In genomic region chr5:138965590-138965989, GRCm38 (mm10) we compare ENCODE assay signal across 15 mouse cellular contexts. TPM values are rescaled to one million over a fixed set of nuclear protein-coding genes. Genes with fewer than 3 reads are reported as not detected.
DNase-seq lines count a peak whose midpoint lies in the region; ATAC-seq and TF ChIP-seq lines count a peak whose summit lies in the region.
"Had no signal": no experiment of that assay in that cellular context is flagged by ENCODE, and none has a peak within 500 bp of the region (broad histone marks: within the 10 kb centered on the region; RNA-seq: fewer than 3 reads in every experiment).

No protein-coding gene starts in this region.

- H3K27ac ChIP-seq in heart, embryonic 12.5 days (ENCODE audit: poor library complexity, severe bottlenecking), result no peak overlapping the region
- no peak overlapping the region for H3K27ac ChIP-seq in kidney, adult 2 months (ENCODE audit: insufficient read depth, low read depth, low read length)
- H3K27ac ChIP-seq in midbrain, embryonic 15.5 days, result peak overlapping the region; percentile 63
- H3K27ac ChIP-seq: liver, embryonic 12.5 days; midbrain, embryonic 12.5 days; neural tube, embryonic 12.5 days had no signal

- no peak for TF ChIP-seq CTCF in kidney, adult 2 months (conservative IDR thresholded peaks at IDR 0.05; ENCODE audit: insufficient read depth, insufficient read length, low read depth, low read length)

- H3K9me3 ChIP-seq in heart, embryonic 12.5 days (replicated peaks), result no peaks in the 10 kb centered on the region
- H3K9me3 ChIP-seq in midbrain, embryonic 15.5 days, result no peaks in the 10 kb centered on the region
- H3K9me3 ChIP-seq: embryonic facial prominence, embryonic 13.5 days; liver, embryonic 12.5 days; midbrain, embryonic 12.5 days; neural tube, embryonic 12.5 days had no signal

- no peak for ATAC-seq in heart, embryonic 12.5 days (ENCODE audit: insufficient number of reproducible peaks, low FRiP score)
- ATAC-seq in midbrain, embryonic 15.5 days (replicated peaks), result peak; percentile 56
- ATAC-seq: liver, embryonic 12.5 days had no signal

- no peaks in the 10 kb centered on the region for H3K27me3 ChIP-seq in heart, embryonic 12.5 days (replicated peaks)
- no peaks in the 10 kb centered on the region for H3K27me3 ChIP-seq in kidney, adult 2 months (replicated peaks; ENCODE audit: control insufficient read depth, insufficient read depth, low read length)
- no peaks in the 10 kb centered on the region for H3K27me3 ChIP-seq in midbrain, embryonic 15.5 days (replicated peaks)
- H3K27me3 ChIP-seq: embryonic facial prominence, embryonic 13.5 days; liver, embryonic 12.5 days; midbrain, embryonic 12.5 days; neural tube, embryonic 12.5 days had no signal

- WGBS in heart, embryonic 12.5 days, result 80% methylated on average over 2 of the region's 2 CpGs
- WGBS in kidney, adult 2 months, result 81% methylated on average over 2 of the region's 2 CpGs
- 80% methylated on average over 2 of the region's 2 CpGs for WGBS in midbrain, embryonic 15.5 days

- intact Hi-C loops in heart, postnatal 25 days (cut with DNase I), result no loop called here

- H3K9ac ChIP-seq in heart, embryonic 12.5 days, result peak overlapping the region; percentile 33; the same call in 1 of the 2 replicates
- no peak overlapping the region for H3K9ac ChIP-seq in midbrain, embryonic 15.5 days
- H3K9ac ChIP-seq: liver, embryonic 12.5 days; midbrain, embryonic 12.5 days; neural tube, embryonic 12.5 days had no signal

- no peak for DNase-seq in heart, postnatal 25 days (ENCODE audit: low spot score)
- peak; percentile 25 for DNase-seq in kidney, adult 2 months
- DNase-seq in kidney, postnatal 14 days, result no peak
- DNase-seq in brain, adult 2 months (ENCODE audit: low read depth, low spot score), result peak; percentile 59
- DNase-seq in cerebellum, adult 9-11 months, result no peak
- DNase-seq in adrenal gland, adult 2 months, result no peak
- DNase-seq: cerebellum, adult 11-12 months; kidney, adult 8-10 months; thymus, postnatal 36 days had no signal

- no peak for TF ChIP-seq POLR2A in kidney, adult 2 months (IDR thresholded peaks at IDR 0.05; ENCODE audit: low read depth, low read length)

- peaks cover 24% of the 10 kb centered on the region for H3K4me1 ChIP-seq in heart, embryonic 12.5 days (replicated peaks)
- H3K4me1 ChIP-seq in kidney, adult 2 months (ENCODE audit: control insufficient read depth, insufficient read depth, low read length), result peaks cover 5% of the 10 kb centered on the region
- H3K4me1 ChIP-seq in midbrain, embryonic 15.5 days, result peaks cover 17% of the 10 kb centered on the region

- no peak overlapping the region for H3K4me2 ChIP-seq in heart, embryonic 12.5 days
- H3K4me2 ChIP-seq in midbrain, embryonic 15.5 days, result no peak overlapping the region
- H3K4me2 ChIP-seq: liver, embryonic 12.5 days; midbrain, embryonic 12.5 days; neural tube, embryonic 12.5 days had no signal

- H3K4me3 ChIP-seq in heart, embryonic 12.5 days, result no peak overlapping the region
- H3K4me3 ChIP-seq in kidney, adult 2 months (ENCODE audit: insufficient read depth, low read depth, low read length), result no peak overlapping the region
- H3K4me3 ChIP-seq in midbrain, embryonic 15.5 days, result no peak overlapping the region
- H3K4me3 ChIP-seq: embryonic facial prominence, embryonic 13.5 days; liver, embryonic 12.5 days; midbrain, embryonic 12.5 days; neural tube, embryonic 12.5 days had no signal

- no peaks in the 10 kb centered on the region for H3K36me3 ChIP-seq in heart, embryonic 12.5 days
- no peaks in the 10 kb centered on the region for H3K36me3 ChIP-seq in kidney, adult 2 months (ENCODE audit: control insufficient read depth, insufficient read depth, low read length)
- no peaks in the 10 kb centered on the region for H3K36me3 ChIP-seq in midbrain, embryonic 15.5 days (replicated peaks)
- H3K36me3 ChIP-seq: embryonic facial prominence, embryonic 13.5 days; liver, embryonic 12.5 days; midbrain, embryonic 12.5 days; neural tube, embryonic 12.5 days had no signal

RNA-seq across cellular contexts. Expression of gene Pdgfa, which starts 31.6 kb away (rescaled TPM):
- polyA plus RNA-seq in heart, embryonic 12.5 days (2016; fragmentation: Nextera tagmentation; extraction: Ambion mirVana), result 34.4 and 37.4 TPM in 2 replicates
- 10 to 100 TPM; 23.3 to 27.2 TPM for total RNA-seq in heart, postnatal 25 days (2021)
- polyA plus RNA-seq in kidney, adult 2 months (2012; rRNA removed), result 12.0 and 14.1 TPM in 2 replicates
- 22.5 and 23.6 TPM in 2 replicates for polyA plus RNA-seq in midbrain, embryonic 15.5 days (2015; fragmentation: Nextera tagmentation; extraction: Ambion mirVana)
- total RNA-seq in adrenal gland, adult 2 months (2021), result 10 to 100 TPM; 23.8 to 37.5 TPM
- 42.9 and 56.9 TPM in 2 replicates for polyA plus RNA-seq in adrenal gland, adult 2 months (2012; rRNA removed)

Comparison
In these comparisons a context has a peak if more than half of its experiments do, and no peak if none do; other contexts are left out.
1. DNase-seq: peak in kidney, adult 2 months (single experiment) and brain, adult 2 months (single experiment); none in heart, postnatal 25 days (single experiment), kidney, postnatal 14 days (single experiment), cerebellum, adult 9-11 months (single experiment) and adrenal gland, adult 2 months (single experiment).